Mouse (Mus musculus) spleen, adult 2 months (tissue): ENCODE data around the gene Frem2.

Experiments
- CTCF ChIP-seq: fragments of 200-500 bp; IDR thresholded peaks from 2 replicates; pipeline ENCODE4 v1.5.1; 2011; ENCODE audit warnings: mild to moderate bottlenecking, inconsistent platforms; ENCODE audit not compliant: insufficient read depth, insufficient read length, insufficient replicate concordance; ENCODE audit errors: extremely low read depth
- POLR2A ChIP-seq: fragments of 200-500 bp; IDR thresholded peaks from 2 replicates; pipeline ENCODE4 v1.6.1; 2011; ENCODE audit warnings: low read depth, low read length, inconsistent platforms

GRCm38 (mm10) chr3:53472061-53472460 lies 185.1 kb downstream of the Frem2 start:
- TF ChIP-seq POLR2A (no peak), CTCF (no peak)
